Mouse (Mus musculus): ENCODE data around the gene Schip1. TPM values are rescaled to one million over a fixed set of nuclear protein-coding genes. Genes with fewer than 3 reads are reported as not detected.

Gene Schip1
- polyA plus RNA-seq, 2 experiments: 12.1 to 18.9 TPM

DNA sequence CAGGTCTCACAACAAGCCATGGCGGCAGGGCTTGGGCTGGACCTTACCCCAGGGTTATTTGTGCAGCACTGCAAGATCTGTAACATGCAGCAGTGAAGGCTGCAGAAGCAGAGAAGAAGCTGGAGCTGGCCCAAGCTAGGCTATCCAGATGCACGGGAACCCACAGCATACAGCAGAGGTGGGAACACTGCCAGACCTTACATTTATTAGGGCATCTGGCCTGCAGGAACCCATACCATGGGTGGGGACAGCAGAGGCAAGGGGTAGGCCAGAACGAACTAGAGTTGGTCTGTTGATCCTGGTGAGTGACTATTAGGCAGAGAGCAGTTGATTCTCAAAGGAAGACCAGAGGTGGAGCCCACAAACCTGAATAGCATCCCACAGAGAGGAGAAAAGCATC is 178.6 kb downstream of the Schip1 start:
- no peaks in the 10 kb centered on the region for H3K9me3 ChIP-seq (ENCODE audit: control insufficient read depth, low read length)
- H3K4me2 ChIP-seq (replicated peaks; ENCODE audit: low read depth, low read length, severe bottlenecking): no peak overlapping the region
- no peaks in the 10 kb centered on the region for H3K27me3 ChIP-seq (ENCODE audit: control insufficient read depth, insufficient read depth, low read length)
- peaks cover 14% of the 10 kb centered on the region for H3K4me1 ChIP-seq (ENCODE audit: control insufficient read depth, insufficient read depth, low read length)
- 25% methylated on average over 3 of the region's 3 CpGs for WGBS
- no peaks in the 10 kb centered on the region for H3K36me3 ChIP-seq (ENCODE audit: control insufficient read depth, insufficient read depth, low read length)
- no peak overlapping the region for H3K27ac ChIP-seq (replicated peaks; ENCODE audit: low read depth, low read length)
- no peak overlapping the region for H3K4me3 ChIP-seq (replicated peaks; ENCODE audit: low read length)
- H3K9ac ChIP-seq (ENCODE audit: low read depth, low read length, severe bottlenecking): no peak overlapping the region
- DNase-seq (ENCODE audit: low spot score): peak; percentile 58
- peak; percentile 62; the same call in 1 of the 2 replicates for ATAC-seq (ENCODE audit: low FRiP score, low read depth)
- TF ChIP-seq POLR2A (IDR thresholded peaks at IDR 0.05; ENCODE audit: borderline replicate concordance, extremely low read depth, insufficient read depth, insufficient read length): no peak

DNA sequence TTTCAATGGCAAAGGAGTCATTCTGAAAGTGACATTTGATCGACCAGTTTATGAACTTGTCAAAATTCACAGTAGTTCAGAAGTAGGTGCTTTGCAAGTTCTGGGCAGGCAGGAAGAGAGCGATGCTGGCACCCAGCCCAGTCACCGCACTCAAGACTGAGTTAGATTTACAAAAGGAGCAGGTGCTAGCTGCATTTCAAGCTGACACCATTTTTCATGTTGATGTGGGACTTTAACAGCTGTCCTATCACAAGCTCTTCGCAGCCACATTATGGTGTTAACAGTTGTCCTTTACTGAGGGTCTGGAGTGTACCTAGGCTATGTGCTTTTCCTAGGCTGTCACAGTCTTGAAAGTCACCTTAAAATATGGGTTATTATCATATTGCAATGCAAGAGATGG is 181.6 kb downstream of the Schip1 start:
- Histone ChIP-seq H3K4me2 (replicated peaks; ENCODE audit: low read depth, low read length, severe bottlenecking) (no peak overlapping the region), H3K27me3 (ENCODE audit: control insufficient read depth, insufficient read depth, low read length) (no peaks in the 10 kb centered on the region), H3K9ac (ENCODE audit: low read depth, low read length, severe bottlenecking) (no peak overlapping the region), H3K4me1 (ENCODE audit: control insufficient read depth, insufficient read depth, low read length) (peaks cover 14% of the 10 kb centered on the region), H3K9me3 (ENCODE audit: control insufficient read depth, low read length) (no peaks in the 10 kb centered on the region), H3K4me3 (replicated peaks; ENCODE audit: low read length) (no peak overlapping the region), H3K36me3 (ENCODE audit: control insufficient read depth, insufficient read depth, low read length) (no peaks in the 10 kb centered on the region), H3K27ac (replicated peaks; ENCODE audit: low read depth, low read length) (no peak overlapping the region)
- ATAC-seq (ENCODE audit: low FRiP score, low read depth) (no peak), DNase-seq (ENCODE audit: low spot score) (no peak)
- TF ChIP-seq POLR2A (IDR thresholded peaks at IDR 0.05; ENCODE audit: borderline replicate concordance, extremely low read depth, insufficient read depth, insufficient read length): no peak
- WGBS: 60% methylated on average over 4 of the region's 4 CpGs

DNA sequence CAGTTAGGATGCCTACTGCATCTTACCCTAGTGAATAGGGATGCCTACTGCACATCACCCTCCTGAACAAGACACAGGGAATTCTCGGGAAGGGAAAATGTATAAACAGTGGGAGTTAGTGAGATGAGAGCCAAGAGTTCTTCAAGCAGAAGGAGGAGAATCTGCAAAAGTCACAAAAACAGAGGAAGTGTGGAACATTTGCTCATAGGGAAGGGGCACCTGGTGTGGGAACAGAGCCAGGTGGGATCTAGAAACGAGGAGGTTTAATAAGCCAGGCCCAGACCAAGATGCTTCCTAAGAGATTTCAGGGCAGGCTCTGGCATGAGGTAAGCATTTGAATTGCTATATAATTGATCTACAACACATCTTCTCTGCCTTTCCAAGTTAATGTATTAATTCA is 186.0 kb downstream of the Schip1 start:
- no peak overlapping the region for H3K4me3 ChIP-seq (replicated peaks; ENCODE audit: low read length)
- no peaks in the 10 kb centered on the region for H3K36me3 ChIP-seq (ENCODE audit: control insufficient read depth, insufficient read depth, low read length)
- H3K9me3 ChIP-seq (ENCODE audit: control insufficient read depth, low read length): no peaks in the 10 kb centered on the region
- no peak overlapping the region for H3K4me2 ChIP-seq (replicated peaks; ENCODE audit: low read depth, low read length, severe bottlenecking)
- no peaks in the 10 kb centered on the region for H3K4me1 ChIP-seq (ENCODE audit: control insufficient read depth, insufficient read depth, low read length)
- no peaks in the 10 kb centered on the region for H3K27me3 ChIP-seq (ENCODE audit: control insufficient read depth, insufficient read depth, low read length)
- ATAC-seq (ENCODE audit: low FRiP score, low read depth): no peak
- DNase-seq (ENCODE audit: low spot score): no peak
- no peak for TF ChIP-seq POLR2A (IDR thresholded peaks at IDR 0.05; ENCODE audit: borderline replicate concordance, extremely low read depth, insufficient read depth, insufficient read length)
- H3K27ac ChIP-seq (replicated peaks; ENCODE audit: low read depth, low read length): no peak overlapping the region
- 35% methylated on average over 2 of the region's 2 CpGs for whole genome bisulfite sequencing
- H3K9ac ChIP-seq (ENCODE audit: low read depth, low read length, severe bottlenecking): no peak overlapping the region

DNA sequence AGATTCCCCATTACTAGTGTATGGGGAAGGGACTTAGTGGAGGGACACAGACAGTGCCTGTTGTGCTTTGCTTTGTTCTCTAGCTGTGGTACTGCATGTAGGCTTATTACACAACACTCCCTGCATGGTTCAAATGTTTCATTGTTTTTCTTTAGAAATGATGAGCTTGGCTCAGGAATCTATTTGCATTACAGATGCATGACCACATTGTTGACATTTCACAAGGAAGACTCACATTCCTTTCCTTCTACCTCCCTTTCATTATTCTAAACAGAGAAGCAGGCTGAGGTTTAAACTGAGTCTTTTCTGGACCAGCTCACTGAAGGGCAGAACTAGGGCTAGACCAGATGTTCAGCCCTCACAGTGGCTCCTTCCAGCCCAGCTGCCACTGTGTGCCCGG is 187.7 kb downstream of the Schip1 start:
- TF ChIP-seq POLR2A (IDR thresholded peaks at IDR 0.05; ENCODE audit: borderline replicate concordance, extremely low read depth, insufficient read depth, insufficient read length): no peak
- H3K27me3 ChIP-seq (ENCODE audit: control insufficient read depth, insufficient read depth, low read length): no peaks in the 10 kb centered on the region
- H3K4me1 ChIP-seq (ENCODE audit: control insufficient read depth, insufficient read depth, low read length): no peaks in the 10 kb centered on the region
- no peaks in the 10 kb centered on the region for H3K9me3 ChIP-seq (ENCODE audit: control insufficient read depth, low read length)
- no peak for DNase-seq (ENCODE audit: low spot score)
- H3K27ac ChIP-seq (replicated peaks; ENCODE audit: low read depth, low read length): no peak overlapping the region
- WGBS: 80% methylated on average over 1 of the region's 1 CpGs
- no peak overlapping the region for H3K4me2 ChIP-seq (replicated peaks; ENCODE audit: low read depth, low read length, severe bottlenecking)
- H3K4me3 ChIP-seq (replicated peaks; ENCODE audit: low read length): no peak overlapping the region
- H3K36me3 ChIP-seq (ENCODE audit: control insufficient read depth, insufficient read depth, low read length): no peaks in the 10 kb centered on the region
- H3K9ac ChIP-seq (ENCODE audit: low read depth, low read length, severe bottlenecking): no peak overlapping the region
- no peak for ATAC-seq (ENCODE audit: low FRiP score, low read depth)

DNA sequence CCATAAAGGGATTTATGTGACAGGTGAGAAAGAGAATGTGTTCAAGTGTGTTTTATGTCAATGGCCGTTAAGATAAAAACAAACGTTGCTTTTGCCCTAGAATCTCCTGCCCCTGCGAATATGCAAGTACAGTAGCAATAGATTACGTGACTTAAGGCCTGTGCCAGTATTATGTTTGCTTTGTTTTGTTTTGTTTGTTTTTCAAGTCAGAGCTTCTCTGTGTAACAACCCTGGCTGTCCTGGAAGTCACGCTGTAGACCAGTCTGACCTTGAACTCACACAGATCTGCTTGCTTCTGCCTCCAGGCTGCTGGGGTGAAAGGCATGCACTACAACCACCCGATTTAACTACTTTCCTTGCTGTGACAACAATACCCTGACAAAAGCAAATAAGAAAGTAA is 197.7 kb downstream of the Schip1 start:
- no peaks in the 10 kb centered on the region for H3K4me1 ChIP-seq (ENCODE audit: control insufficient read depth, insufficient read depth, low read length)
- no peaks in the 10 kb centered on the region for H3K9me3 ChIP-seq (ENCODE audit: control insufficient read depth, low read length)
- DNase-seq (ENCODE audit: low spot score) (no peak), ATAC-seq (ENCODE audit: low FRiP score, low read depth) (no peak)
- WGBS: 68% methylated on average over 6 of the region's 6 CpGs
- H3K4me2 ChIP-seq (replicated peaks; ENCODE audit: low read depth, low read length, severe bottlenecking): no peak overlapping the region
- H3K9ac ChIP-seq (ENCODE audit: low read depth, low read length, severe bottlenecking): no peak overlapping the region
- no peak for TF ChIP-seq POLR2A (IDR thresholded peaks at IDR 0.05; ENCODE audit: borderline replicate concordance, extremely low read depth, insufficient read depth, insufficient read length)
- H3K27me3 ChIP-seq (ENCODE audit: control insufficient read depth, insufficient read depth, low read length): no peaks in the 10 kb centered on the region
- H3K27ac ChIP-seq (replicated peaks; ENCODE audit: low read depth, low read length): no peak overlapping the region
- H3K4me3 ChIP-seq (replicated peaks; ENCODE audit: low read length): no peak overlapping the region
- H3K36me3 ChIP-seq (ENCODE audit: control insufficient read depth, insufficient read depth, low read length): no peaks in the 10 kb centered on the region

DNA sequence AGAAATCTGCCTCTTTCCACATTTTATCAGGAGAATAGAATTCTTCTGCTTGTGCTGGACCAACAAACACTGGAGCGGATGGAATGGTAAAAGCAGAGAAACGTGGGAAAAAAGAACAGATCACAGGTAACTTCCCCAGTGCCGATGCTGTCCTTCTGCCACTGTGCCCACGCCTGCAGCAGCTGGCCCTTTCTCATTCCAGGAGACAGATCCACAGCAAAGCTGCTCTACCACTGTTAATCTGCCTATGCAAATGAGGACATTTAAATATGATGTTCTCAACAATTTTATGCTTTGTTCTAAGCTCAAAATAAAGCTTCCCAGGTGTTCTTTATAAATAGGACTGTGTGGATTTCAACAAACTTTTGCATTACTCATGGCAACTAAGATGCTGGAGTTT is 203.3 kb downstream of the Schip1 start:
- H3K27me3 ChIP-seq (ENCODE audit: control insufficient read depth, insufficient read depth, low read length): no peaks in the 10 kb centered on the region
- WGBS: 84% methylated on average over 4 of the region's 4 CpGs
- no peak for ATAC-seq (ENCODE audit: low FRiP score, low read depth)

More for the DNA sequence above, 203.3 kb downstream of the Schip1 start:
- Histone ChIP-seq H3K4me2 (replicated peaks; ENCODE audit: low read depth, low read length, severe bottlenecking) (no peak overlapping the region), H3K9ac (ENCODE audit: low read depth, low read length, severe bottlenecking) (no peak overlapping the region), H3K9me3 (ENCODE audit: control insufficient read depth, low read length) (no peaks in the 10 kb centered on the region), H3K36me3 (ENCODE audit: control insufficient read depth, insufficient read depth, low read length) (no peaks in the 10 kb centered on the region), H3K4me3 (replicated peaks; ENCODE audit: low read length) (no peak overlapping the region), H3K4me1 (ENCODE audit: control insufficient read depth, insufficient read depth, low read length) (no peaks in the 10 kb centered on the region), H3K27ac (replicated peaks; ENCODE audit: low read depth, low read length) (no peak overlapping the region)
- no peak for TF ChIP-seq POLR2A (IDR thresholded peaks at IDR 0.05; ENCODE audit: borderline replicate concordance, extremely low read depth, insufficient read depth, insufficient read length)
- DNase-seq (ENCODE audit: low spot score): no peak
